Mouse (Mus musculus) testis, adult 2 months (tissue): ENCODE measurements at regions not wholly inside any gene's neighbourhood (a gene's known extent, or its start where the extent isn't known, plus 50 kb on each side); places are given as distances from the start of the nearest gene placed in this dataset.

ENCODE experiments used
- CTCF ChIP-seq: fragments of 200-500 bp; IDR thresholded peaks from 2 replicates; pipeline ENCODE4 v1.5.1; 2012; ENCODE audit warnings: low read depth, mild to moderate bottlenecking, inconsistent platforms, low read length, moderate library complexity; ENCODE audit not compliant: control insufficient read depth, insufficient read depth, insufficient replicate concordance
- POLR2A ChIP-seq: fragments of 200-500 bp; IDR thresholded peaks from 2 replicates; pipeline ENCODE4 v1.6.1; 2012; ENCODE audit warnings: low read depth, mild to moderate bottlenecking, inconsistent platforms, low read length, moderate library complexity; ENCODE audit not compliant: control insufficient read depth

GRCm38 (mm10) chr11:48067072-48067471 is 78.3 kb upstream of the Sgcd start:
- no peak for TF ChIP-seq POLR2A
- no peak for TF ChIP-seq CTCF
